Mouse (Mus musculus) lung, embryonic 15.5 days (tissue): ENCODE data around the gene Caprin2. TPM values are rescaled to one million over a fixed set of nuclear protein-coding genes. Genes with fewer than 3 reads are reported as not detected.
"Not testable (repeated sequence)": the region's sequence is repeated elsewhere in the genome, so short reads cannot be mapped to it uniquely, and the experiment has no call there.

ENCODE experiments used
- ATAC-seq: fragments of 200-750 bp; cut with Nextera tagmentation; 2 replicates; pipeline ENCODE4 v1.8.0; 2017; ENCODE audit warnings: moderate number of reproducible peaks, borderline replicate concordance; ENCODE audit not compliant: low FRiP score, low TSS enrichment; ENCODE audit errors: extremely low read depth
- H3K27ac ChIP-seq: fragments of 300-500 bp; sonication (generic); 2 replicates; pipeline ENCODE4 v1.5.1; 2015; ENCODE audit warnings: moderate library complexity, mild to moderate bottlenecking, inconsistent platforms
- H3K27me3 ChIP-seq: fragments of 300-500 bp; sonication (generic); 2 replicates; pipeline ENCODE4 v1.6.1; 2015; ENCODE audit warnings: inconsistent platforms
- H3K36me3 ChIP-seq: fragments of 300-500 bp; sonication (generic); 2 replicates; pipeline ENCODE4 v1.6.1; 2015; ENCODE audit warnings: inconsistent platforms
- H3K4me1 ChIP-seq: fragments of 300-500 bp; sonication (generic); 2 replicates; pipeline ENCODE4 v1.6.1; 2015; ENCODE audit warnings: inconsistent platforms
- H3K4me2 ChIP-seq: fragments of 300-500 bp; sonication (generic); 2 replicates; pipeline ENCODE4 v1.6.1; 2015; ENCODE audit warnings: inconsistent platforms, mild to moderate bottlenecking, moderate library complexity
- H3K4me3 ChIP-seq: fragments of 300-500 bp; sonication (generic); 2 replicates; pipeline ENCODE4 v1.5.1; 2015; ENCODE audit warnings: mild to moderate bottlenecking, inconsistent platforms
- H3K9ac ChIP-seq: fragments of 300-500 bp; sonication (generic); 2 replicates; pipeline ENCODE4 v1.6.1; 2015; ENCODE audit warnings: inconsistent platforms
- H3K9me3 ChIP-seq: fragments of 300-500 bp; sonication (generic); 2 replicates; pipeline ENCODE4 v1.6.1; 2016; ENCODE audit warnings: inconsistent platforms
- whole genome bisulfite sequencing: fragments of 180-500 bp; shearing (Covaris S2); methylation state at CpG from one replicate; pipeline ENCODE4 v1.1.7; 2015; 5-methylcytosine and 5-hydroxymethylcytosine counted together
- polyA plus RNA-seq: library from polyadenylated mRNA; unstranded; fragments of >200 nt; fragmentation: Nextera tagmentation; extraction: Ambion mirVana; gene quantifications from 2 replicates; pipeline ENCODE4 v1.2.1, GENCODE M21; 2015

The Caprin2 gene
- polyA plus RNA-seq, 1 experiment from 2014 or later = 17.1 TPM

DNA sequence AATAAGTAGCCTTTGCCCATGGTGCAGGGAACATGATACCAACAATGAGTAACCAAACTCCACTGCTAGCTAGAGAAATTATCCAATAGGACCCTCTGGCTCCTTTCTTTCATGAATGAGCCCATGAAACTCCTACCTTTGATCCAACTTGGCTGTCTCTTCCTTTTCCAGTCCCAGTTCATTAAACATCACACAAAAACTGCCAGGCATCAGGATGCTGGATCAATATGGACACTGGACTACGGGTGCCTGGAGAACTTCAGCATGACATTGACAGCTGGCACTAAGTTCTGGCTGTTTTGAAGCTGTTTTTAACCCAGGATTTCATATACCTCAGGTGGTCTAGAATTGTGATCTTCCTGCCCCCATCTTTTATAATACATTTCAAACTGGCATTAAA is 21.6 kb upstream of the Caprin2 start:
- Histone ChIP-seq H3K9ac (no peak overlapping the region), H3K9me3 (no peaks in the 10 kb centered on the region), H3K4me2 (no peak overlapping the region), H3K4me3 (no peak overlapping the region), H3K27me3 (no peaks in the 10 kb centered on the region), H3K36me3 (peaks cover 15% of the 10 kb centered on the region), H3K27ac (no peak overlapping the region), H3K4me1 (no peaks in the 10 kb centered on the region)
- ATAC-seq = no peak
- 53% methylated on average over 1 of the region's 1 CpGs for WGBS

DNA sequence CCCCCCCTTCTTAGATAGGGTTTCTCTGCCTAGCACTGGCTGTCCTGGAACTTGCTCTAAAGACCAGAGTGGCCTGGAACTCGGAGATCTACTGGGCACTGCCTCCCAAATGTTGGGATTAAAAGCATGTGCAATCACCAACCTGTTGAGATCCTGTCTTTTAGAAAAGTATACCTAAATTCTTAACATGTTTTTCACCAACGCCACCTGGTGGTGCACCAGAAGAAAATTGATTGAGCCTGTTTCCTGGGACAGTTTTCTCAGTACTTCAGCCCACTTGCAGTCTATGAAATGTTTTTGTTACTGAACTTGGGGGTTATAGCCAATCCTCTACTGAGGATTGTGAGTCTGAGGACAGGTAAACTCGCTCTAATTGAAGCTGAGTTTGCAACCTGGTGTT is 20.8 kb upstream of the Caprin2 start:
- no peak for ATAC-seq
- Histone ChIP-seq H3K4me1 (no peaks in the 10 kb centered on the region), H3K9me3 (no peaks in the 10 kb centered on the region), H3K36me3 (peaks cover 15% of the 10 kb centered on the region), H3K27ac (no peak overlapping the region), H3K27me3 (no peaks in the 10 kb centered on the region), H3K4me3 (no peak overlapping the region), H3K9ac (no peak overlapping the region), H3K4me2 (no peak overlapping the region)
- 41% methylated on average over 3 of the region's 3 CpGs for WGBS

DNA sequence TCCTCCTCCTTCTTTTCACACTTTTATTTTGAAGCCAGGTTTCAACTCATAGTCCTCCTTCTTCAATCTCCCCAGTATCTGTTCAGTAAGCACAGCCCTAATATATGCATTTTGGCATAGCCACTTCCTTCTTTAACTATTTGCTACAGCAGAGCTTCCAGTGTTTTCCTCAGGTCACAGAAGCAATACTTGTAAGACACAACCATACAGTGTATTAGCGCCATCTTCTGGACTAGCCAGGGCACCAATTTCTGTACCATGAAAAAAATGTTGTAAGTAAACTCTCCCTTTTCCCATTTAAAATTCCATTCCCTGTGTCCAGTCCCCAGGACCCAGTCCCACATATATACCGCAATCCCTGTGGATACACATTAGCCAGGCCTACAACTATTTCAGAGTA is 17.9 kb upstream of the Caprin2 start:
- H3K9ac ChIP-seq = no peak overlapping the region
- H3K4me2 ChIP-seq = no peak overlapping the region
- peak; percentile 42; the same call in 1 of the 2 replicates for ATAC-seq
- 3% methylated on average over 2 of the region's 2 CpGs for WGBS
- no peaks in the 10 kb centered on the region for H3K36me3 ChIP-seq
- H3K9me3 ChIP-seq = no peaks in the 10 kb centered on the region
- H3K27me3 ChIP-seq = no peaks in the 10 kb centered on the region
- H3K27ac ChIP-seq = no peak overlapping the region
- no peak overlapping the region for H3K4me3 ChIP-seq
- H3K4me1 ChIP-seq = no peaks in the 10 kb centered on the region

DNA sequence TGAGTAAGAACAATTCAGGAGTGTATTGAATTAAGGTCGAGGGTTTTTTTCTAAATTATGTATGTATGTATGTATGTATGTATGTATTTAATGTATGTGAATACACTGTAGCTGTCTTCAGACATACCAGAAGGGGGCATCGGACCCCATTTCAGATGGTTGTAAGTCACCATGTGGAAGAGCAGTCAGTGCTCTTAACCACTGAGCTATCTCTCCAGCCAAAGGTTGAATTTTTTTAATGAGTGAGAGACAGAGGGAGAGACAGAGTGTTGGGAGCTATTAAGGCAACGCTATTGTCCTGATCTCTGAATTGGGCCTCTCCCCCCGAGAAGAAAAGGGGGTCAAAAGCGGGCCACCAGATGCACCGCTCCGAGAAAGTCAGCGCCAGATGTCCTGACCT is 15.9 kb upstream of the Caprin2 start:
- WGBS = 89% methylated on average over 8 of the region's 8 CpGs
- H3K4me2 ChIP-seq, H3K36me3 ChIP-seq, H3K27me3 ChIP-seq, H3K9ac ChIP-seq, H3K27ac ChIP-seq, H3K9me3 ChIP-seq, H3K4me3 ChIP-seq, ATAC-seq, H3K4me1 ChIP-seq: not testable (repeated sequence)

DNA sequence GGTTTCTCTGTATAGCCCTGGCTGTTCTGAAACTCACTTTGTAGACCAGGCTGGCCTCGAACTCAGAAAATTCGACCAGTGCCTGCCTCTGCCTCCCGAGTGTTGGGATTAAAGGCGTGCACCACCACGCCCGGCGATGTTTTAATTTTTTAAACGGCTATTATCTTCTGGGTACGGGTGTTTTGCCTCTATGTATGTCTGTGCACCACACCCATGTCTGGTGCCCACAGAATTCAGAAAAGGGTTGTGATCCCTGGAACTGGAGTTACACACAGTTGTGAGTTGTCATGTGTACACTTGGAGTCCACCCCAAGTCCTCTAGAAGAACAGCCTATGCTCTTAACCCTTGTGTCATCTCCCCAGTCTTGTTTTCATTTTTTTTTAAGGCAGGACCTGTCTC is 10.9 kb upstream of the Caprin2 start:
- no peaks in the 10 kb centered on the region for H3K27me3 ChIP-seq
- H3K27ac ChIP-seq = no peak overlapping the region
- H3K4me3 ChIP-seq = no peak overlapping the region
- H3K4me1 ChIP-seq = no peaks in the 10 kb centered on the region
- H3K36me3 ChIP-seq = no peaks in the 10 kb centered on the region
- H3K4me2 ChIP-seq = no peak overlapping the region
- no peak overlapping the region for H3K9ac ChIP-seq
- H3K9me3 ChIP-seq = no peaks in the 10 kb centered on the region
- no peak for ATAC-seq
- 86% methylated on average over 9 of the region's 9 CpGs for WGBS

DNA sequence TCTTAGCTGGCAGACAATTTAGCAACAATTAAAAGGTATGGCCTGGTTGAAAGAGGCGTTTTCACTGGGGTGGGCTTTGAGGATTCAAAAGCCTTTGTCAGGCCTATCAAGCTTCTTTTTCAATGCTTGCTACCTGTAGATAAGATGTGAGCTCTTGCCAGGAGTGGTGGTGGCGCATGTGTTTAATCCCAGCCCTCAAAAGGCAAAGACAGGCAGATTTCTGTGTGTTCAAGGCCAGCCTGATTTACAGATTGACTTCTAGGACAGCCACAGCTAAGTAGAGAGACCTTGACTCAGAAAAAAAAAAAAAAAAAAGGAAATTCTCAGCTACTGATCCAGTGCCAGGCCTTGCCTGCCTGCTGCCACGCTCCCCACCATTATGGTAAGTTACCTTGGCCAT is 6.7 kb upstream of the Caprin2 start:
- Histone ChIP-seq H3K4me1 (no peaks in the 10 kb centered on the region), H3K4me3 (no peak overlapping the region), H3K9ac (no peak overlapping the region), H3K9me3 (no peaks in the 10 kb centered on the region), H3K27me3 (no peaks in the 10 kb centered on the region), H3K4me2 (no peak overlapping the region), H3K36me3 (no peaks in the 10 kb centered on the region), H3K27ac (no peak overlapping the region)
- no peak for ATAC-seq
- 63% methylated on average over 3 of the region's 3 CpGs for WGBS

DNA sequence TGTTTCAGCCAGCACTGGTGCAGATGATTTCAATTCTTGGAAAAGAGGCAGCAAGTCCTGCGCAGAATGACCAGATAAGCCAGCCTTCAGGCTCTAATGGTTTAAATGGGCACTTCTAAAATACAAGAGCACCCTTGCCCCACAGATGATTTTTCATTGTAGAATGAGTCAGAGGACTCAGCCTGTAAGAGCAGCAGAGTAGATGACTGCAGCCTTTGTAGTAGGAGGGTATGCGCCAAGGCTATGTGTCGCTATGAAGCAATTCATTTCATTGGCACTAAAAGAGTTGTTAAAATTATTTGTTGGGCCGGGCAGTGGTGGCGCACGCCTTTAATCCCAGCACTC is 442 bp upstream of the Caprin2 start:
- peak; percentile 25; the same call in 1 of the 2 replicates for ATAC-seq
- WGBS = 38% methylated on average over 6 of the region's 6 CpGs
- Histone ChIP-seq H3K27ac (peak overlapping the region; percentile 91), H3K9me3 (no peaks in the 10 kb centered on the region), H3K9ac (peak overlapping the region; percentile 76), H3K36me3 (no peaks in the 10 kb centered on the region), H3K4me1 (peaks cover 11% of the 10 kb centered on the region; the same call in 1 of the 2 replicates), H3K27me3 (no peaks in the 10 kb centered on the region), H3K4me3 (peak overlapping the region; percentile 89), H3K4me2 (peak overlapping the region; percentile 94)

DNA sequence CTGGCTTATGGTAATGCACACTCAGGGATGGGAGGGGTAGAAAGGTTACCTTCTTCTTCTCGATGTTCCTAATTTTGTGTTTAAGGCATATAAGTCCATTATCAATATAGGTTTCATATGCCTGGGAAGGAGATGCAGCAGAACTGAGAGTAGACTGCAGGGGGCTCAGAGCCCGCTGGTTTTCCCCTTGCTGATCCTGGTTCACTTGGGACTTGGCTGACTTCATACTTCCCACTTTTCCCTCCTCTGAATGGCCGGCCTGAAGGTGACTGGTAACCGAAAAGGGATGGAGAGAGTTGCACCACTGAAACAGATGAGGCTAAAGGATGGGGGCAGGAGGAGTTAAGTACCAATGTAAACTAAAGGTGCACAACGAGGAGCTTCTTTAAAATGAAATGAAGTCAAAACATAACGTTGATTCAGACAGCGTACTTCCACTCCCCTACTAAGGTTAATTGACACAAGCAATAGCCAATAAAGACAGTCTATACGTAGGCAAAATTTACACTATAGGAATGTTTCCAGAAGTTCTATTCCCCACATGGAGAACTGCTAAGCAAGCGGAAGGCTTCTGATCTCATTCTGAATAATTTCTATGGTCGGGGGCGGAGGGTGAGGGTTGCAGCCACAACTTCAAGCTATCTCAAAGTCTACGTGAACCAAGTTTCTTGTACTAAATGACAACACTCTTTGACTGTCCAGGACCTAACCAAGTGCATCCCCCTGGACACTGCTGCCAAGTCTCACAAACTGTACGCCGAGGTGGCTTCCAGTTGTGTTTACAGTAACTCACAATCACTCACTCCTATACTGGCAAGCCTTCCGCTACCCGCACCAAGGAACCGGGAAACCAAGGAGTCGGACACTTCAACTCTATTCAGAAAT is 907 bp downstream of the Caprin2 start:
- Histone ChIP-seq H3K36me3 (no peaks in the 10 kb centered on the region), H3K27ac (peak overlapping the region; percentile 91), H3K9me3 (no peaks in the 10 kb centered on the region), H3K4me2 (peak overlapping the region; percentile 94), H3K4me3 (peak overlapping the region; percentile 89), H3K27me3 (no peaks in the 10 kb centered on the region), H3K9ac (peak overlapping the region; percentile 76), H3K4me1 (peaks cover 11% of the 10 kb centered on the region; the same call in 1 of the 2 replicates)
- 7% methylated on average over 18 of the region's 18 CpGs for WGBS
- peak; percentile 48 for ATAC-seq

DNA sequence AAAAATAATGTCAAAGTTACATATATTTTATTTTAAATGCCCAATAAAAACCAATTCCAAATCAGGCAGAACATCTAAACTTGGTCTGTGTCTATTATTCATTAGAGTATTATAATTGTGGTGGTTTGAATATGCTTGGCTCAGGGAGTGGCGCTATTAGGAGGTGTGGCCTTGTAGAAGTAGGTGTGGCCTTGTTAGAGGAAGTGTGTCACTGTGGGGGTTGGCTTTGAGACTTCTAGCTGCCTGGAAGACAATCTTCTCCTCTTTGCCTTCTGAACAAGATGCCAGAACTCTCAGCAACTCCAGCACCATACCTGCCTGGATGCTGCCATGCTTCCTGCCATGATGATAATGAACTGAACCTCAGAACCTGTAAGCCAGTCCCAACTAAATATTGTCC is 22.1 kb downstream of the Caprin2 start:
- WGBS = 85% methylated on average over 1 of the region's 1 CpGs
- no peak overlapping the region for H3K9ac ChIP-seq

DNA sequence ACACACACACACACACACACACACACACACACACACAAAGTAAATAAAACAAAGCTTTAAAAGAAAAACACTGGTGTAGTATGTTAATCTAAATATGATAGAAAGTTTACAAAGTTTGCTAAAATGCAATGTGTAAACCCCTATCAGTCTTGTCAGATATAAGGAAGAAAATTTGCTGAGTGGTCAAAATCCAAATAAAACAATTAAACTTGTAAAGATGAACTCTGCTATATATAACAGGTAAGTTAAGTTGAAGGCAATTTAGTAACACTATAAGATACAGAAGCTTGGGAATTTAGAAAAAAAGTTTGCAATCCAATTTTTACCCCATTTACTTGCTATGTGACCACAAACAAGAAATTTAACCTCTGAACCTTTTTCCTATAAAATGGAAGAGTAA is 50.4 kb downstream of the Caprin2 start:
- H3K27ac ChIP-seq = no peak overlapping the region
- H3K4me3 ChIP-seq = no peak overlapping the region
- no peaks in the 10 kb centered on the region for H3K27me3 ChIP-seq
- H3K4me2 ChIP-seq = no peak overlapping the region
- no peak overlapping the region for H3K9ac ChIP-seq
- no peaks in the 10 kb centered on the region for H3K36me3 ChIP-seq
- no peaks in the 10 kb centered on the region for H3K9me3 ChIP-seq
- H3K4me1 ChIP-seq = no peaks in the 10 kb centered on the region
- ATAC-seq = no peak

More for the DNA sequence above, 22.1 kb downstream of the Caprin2 start:
- no peak overlapping the region for H3K27ac ChIP-seq
- H3K4me1 ChIP-seq = no peaks in the 10 kb centered on the region
- H3K27me3 ChIP-seq = no peaks in the 10 kb centered on the region
- no peaks in the 10 kb centered on the region for H3K9me3 ChIP-seq
- H3K36me3 ChIP-seq = no peaks in the 10 kb centered on the region
- ATAC-seq = no peak
- no peak overlapping the region for H3K4me3 ChIP-seq
- no peak overlapping the region for H3K4me2 ChIP-seq

DNA sequence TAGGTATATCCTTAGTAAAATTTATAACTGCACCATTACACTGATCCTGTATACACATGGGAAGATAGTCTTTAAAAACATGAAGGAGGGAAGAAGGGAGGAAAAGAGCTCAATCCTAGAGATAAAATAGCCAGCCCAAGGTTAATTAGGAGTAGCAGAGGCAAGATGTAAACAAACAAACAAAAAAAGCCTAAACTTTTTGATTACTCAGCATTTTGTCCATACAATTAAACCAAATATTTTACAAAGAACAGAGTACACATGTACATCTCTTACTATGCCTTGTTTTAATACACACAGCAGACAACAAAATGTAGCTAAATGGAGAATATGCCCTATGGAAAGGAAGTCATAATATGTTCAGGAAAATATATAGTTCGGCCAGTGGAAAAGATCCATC is 54.3 kb downstream of the Caprin2 start:
- 81% methylated on average over 1 of the region's 1 CpGs for WGBS
- H3K4me1 ChIP-seq = no peaks in the 10 kb centered on the region
- H3K4me2 ChIP-seq = no peak overlapping the region
- no peaks in the 10 kb centered on the region for H3K9me3 ChIP-seq
- H3K4me3 ChIP-seq = no peak overlapping the region
- H3K27ac ChIP-seq = no peak overlapping the region
- no peaks in the 10 kb centered on the region for H3K36me3 ChIP-seq
- H3K9ac ChIP-seq = no peak overlapping the region
- no peaks in the 10 kb centered on the region for H3K27me3 ChIP-seq
- ATAC-seq = no peak

DNA sequence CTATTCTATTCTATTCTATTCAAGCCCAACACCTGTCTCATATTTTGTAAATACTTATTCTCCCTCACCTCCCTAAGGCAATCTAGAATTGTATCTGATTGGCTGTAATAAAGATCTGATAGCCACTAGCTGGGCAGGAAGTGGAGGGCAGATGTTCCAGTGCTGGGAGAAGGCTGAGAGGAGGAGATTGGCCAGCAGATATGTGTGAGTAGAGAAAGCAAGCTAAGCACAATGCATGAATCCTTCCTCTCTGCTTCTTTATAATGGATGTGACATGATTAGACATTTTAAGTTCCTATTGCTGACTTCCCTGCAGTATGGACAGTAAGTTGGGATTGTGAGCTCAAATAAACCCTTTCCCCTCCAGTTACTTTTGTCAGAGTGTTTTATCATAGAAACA is 57.6 kb downstream of the Caprin2 start:
- Histone ChIP-seq H3K27me3 (no peaks in the 10 kb centered on the region), H3K9ac (no peak overlapping the region), H3K9me3 (no peaks in the 10 kb centered on the region), H3K4me3 (no peak overlapping the region), H3K4me2 (no peak overlapping the region), H3K27ac (no peak overlapping the region), H3K36me3 (no peaks in the 10 kb centered on the region), H3K4me1 (no peaks in the 10 kb centered on the region)
- ATAC-seq = no peak
